Mouse (Mus musculus) left cerebral cortex, adult 2 months (tissue): ENCODE results near the gene Apom. TPM values are rescaled to one million over a fixed set of nuclear protein-coding genes. Genes with fewer than 3 reads are reported as not detected.

ENCODE experiments used
- DNase-seq, 2 experiments: peaks; one replicate each; pipeline ENCODE4 v3.0.0; 2021 to 2022; ENCODE audit warnings: low spot score in 2 of 2, mixed read lengths in 1 of 2; ENCODE audit errors: extremely low spot score in 1 of 2
- H3K27ac ChIP-seq: fragments of 200-600 bp; 2 replicates; pipeline ENCODE4 v1.8.1; 2022
- H3K4me3 ChIP-seq: fragments of 200-600 bp; 2 replicates; pipeline ENCODE4 v1.8.1; 2022
- CTCF ChIP-seq: fragments of 200-600 bp; IDR thresholded peaks from 2 replicates; pipeline ENCODE4 v1.8.1; 2022; ENCODE audit warnings: antibody characterized with exemption, mild to moderate bottlenecking, moderate library complexity
- intact Hi-C: fragments of 180-260 bp; cut with DNase I; formaldehyde crosslinking; loops from one replicate; pipeline ENCODE4 v1.15.1; 2025
- total RNA-seq, 2 experiments: library from RNA; stranded (reverse); gene quantifications; 2 replicates each; pipeline ENCODE4 v1.2.3; 2021

Gene Apom
- total RNA-seq, 2 experiments from 2014 or later: not detected

DNA sequence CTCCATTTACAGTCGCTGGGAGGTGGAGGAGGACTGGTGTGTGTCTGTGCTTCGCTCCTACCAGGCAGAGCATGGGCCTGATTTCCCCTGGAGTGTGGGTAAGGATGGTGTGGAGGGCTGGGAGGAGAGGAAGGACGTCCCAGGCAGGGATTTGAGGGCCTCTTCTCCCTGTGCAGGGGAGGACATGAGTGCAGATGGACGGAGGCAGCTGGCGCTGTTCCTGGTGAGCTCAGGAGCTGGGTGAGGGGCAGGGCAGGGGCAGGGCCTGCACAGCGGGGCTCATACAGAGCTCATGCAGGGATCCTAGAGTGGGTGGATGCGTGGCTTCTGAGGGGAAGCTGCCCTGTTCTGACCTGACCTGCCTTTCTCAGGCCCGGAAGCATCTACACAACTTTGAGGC is 29.6 kb downstream of the Apom start:
- intact Hi-C loops: no loop called here
- no peak overlapping the region for H3K4me3 ChIP-seq
- H3K27ac ChIP-seq: no peak overlapping the region
- no peak for DNase-seq
- no peak for TF ChIP-seq CTCF

DNA sequence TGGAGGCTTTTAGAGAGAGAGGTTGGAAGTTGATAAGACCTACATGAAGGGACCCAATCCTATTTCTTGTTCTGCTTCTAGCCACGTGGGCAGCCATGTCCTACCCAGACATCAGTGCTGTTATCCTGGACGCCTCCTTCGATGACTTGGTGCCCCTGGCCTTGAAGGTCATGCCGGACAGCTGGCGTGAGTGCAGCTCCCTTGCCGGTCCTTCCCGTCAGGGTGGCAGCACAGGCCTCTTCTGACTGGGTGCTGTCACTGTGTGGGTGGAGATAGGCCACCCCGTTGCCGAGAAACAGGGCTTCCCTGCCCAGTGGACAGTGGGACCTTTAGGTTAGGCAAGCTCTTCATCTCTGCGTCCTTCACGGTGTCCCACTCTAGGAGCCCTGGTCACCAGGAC is 30.7 kb downstream of the Apom start:
- no peak overlapping the region for H3K27ac ChIP-seq
- TF ChIP-seq CTCF: no peak
- H3K4me3 ChIP-seq: no peak overlapping the region
- intact Hi-C loops: no loop called here
- no peak for DNase-seq

DNA sequence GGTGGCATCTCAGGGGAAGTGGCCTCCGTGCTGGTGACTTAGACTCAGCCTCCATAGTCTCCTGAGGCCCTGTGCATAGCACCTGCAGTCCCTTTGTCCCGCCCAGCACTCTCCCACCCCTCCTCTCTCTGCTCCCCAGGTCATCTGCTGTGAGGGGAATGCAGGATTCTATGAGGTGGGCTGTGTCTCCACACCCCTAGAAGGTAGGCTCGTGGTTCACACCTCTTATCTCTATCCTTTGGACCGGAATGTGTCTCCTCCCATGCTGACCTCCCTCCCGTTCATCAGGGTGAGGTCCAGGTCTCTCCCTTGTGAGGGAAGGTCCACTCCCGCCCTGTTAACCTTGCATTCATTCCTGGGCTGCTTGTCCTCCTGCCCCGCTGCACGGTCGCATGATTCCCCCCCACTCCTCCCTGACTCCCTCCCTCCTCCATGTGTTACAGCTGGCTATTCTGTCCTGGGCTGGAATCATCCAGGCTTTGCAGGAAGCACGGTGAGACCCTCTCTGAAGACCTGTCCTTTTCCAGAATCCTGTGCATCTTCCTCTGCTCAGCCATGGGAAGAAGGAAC is 31.6 kb downstream of the Apom start:
- Histone ChIP-seq H3K4me3 (no peak overlapping the region), H3K27ac (no peak overlapping the region)
- TF ChIP-seq CTCF: no peak
- intact Hi-C loops: no loop called here
- DNase-seq: no peak

DNA sequence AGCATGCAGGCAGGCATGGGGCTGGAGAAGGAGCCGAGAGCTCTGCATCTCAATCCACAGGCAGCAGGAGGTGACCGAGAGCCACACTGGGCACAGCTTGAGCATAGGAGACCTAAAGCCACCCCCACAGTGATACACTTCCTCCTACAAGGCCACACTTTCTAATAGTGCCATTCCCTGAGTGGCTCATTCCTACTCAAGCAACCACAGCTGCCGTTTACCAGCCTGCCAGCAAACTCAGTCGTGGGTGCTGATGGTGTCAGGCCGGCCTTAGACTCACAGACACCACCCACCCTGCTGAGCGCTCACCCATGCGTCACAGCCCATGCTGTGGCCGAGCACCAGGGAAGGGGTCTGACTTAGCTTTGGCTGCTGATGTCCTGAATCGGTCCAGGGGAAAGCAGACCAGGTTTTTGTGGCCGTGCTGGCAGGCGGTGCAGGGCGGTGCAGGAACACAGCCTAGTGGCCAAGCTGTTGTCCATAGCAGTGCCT is 34.6 kb downstream of the Apom start:
- intact Hi-C loops: no loop called here
- H3K4me3 ChIP-seq: no peak overlapping the region
- peak; percentile 47 for TF ChIP-seq CTCF
- DNase-seq: peak; percentile 44 to 59
- peak overlapping the region; percentile 59; the same call in 1 of the 2 replicates for H3K27ac ChIP-seq

DNA sequence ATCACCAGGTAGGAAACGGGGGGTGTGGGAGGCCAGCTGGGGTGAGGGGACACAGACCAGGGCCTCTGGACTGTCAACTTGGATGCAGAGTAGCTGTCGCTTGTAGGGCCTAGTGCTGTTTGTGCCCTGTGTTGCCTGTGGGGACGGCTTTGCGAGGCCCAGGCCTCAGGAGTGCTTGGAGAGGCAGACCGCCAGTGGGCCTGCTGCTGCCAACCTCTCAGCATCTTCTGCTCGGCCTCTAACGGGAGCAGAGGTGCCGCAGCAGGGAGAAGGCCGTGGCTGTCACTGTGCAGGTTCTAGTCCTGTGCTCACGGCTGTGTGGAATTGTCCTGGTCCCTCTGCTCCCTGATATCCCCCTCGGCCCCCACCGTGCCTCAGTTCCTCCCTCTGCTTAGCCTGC is 35.3 kb downstream of the Apom start:
- no peak for DNase-seq
- intact Hi-C loops: no loop called here
- no peak for TF ChIP-seq CTCF
- Histone ChIP-seq H3K27ac (peak overlapping the region; percentile 59; the same call in 1 of the 2 replicates), H3K4me3 (no peak overlapping the region)

DNA sequence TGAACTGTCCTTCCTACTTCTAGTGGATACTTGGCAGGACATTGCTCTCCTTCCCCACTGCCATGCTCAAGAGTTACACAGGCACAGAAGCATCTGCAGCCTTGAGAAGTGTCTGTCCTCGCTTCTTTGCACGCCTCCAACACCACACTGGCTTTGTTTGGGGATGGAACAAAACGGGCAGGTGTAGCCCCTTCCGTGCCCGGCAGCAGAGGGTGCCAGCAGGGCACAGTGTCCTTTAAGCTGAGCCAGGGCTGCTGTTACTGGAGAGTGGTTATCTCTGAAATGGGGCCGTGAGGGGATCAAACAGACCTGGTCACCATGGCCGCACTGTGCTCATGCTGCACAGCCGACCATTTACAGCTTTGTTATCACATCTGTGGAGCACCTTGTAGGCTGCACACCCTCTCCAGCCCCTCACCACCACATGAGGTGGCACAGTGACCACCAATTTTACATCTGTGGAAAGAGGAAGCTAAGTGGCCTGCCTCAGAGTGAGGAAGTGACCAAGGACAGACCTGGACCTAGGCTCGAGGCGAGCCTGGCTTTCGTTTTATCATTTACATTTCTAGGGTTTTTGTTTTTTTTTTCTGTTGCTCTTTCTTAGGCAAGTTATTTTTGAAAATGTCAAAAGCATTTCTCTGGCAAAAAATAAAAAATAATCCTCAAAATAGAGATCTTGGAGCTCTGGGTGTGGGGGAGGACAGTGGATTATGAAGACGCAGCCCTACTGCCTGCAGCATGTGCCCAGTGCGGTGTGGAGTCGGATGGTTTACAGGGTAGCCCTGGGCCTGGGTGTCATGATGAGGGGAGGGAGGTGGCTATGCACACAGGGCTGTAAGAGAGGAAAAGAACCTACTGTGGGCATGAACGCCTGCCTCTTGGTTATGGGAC is 37.1 kb downstream of the Apom start:
- Histone ChIP-seq H3K4me3 (no peak overlapping the region), H3K27ac (peak overlapping the region; percentile 44; the same call in 1 of the 2 replicates)
- TF ChIP-seq CTCF: no peak
- intact Hi-C loops: no loop called here
- DNase-seq: no peak

DNA sequence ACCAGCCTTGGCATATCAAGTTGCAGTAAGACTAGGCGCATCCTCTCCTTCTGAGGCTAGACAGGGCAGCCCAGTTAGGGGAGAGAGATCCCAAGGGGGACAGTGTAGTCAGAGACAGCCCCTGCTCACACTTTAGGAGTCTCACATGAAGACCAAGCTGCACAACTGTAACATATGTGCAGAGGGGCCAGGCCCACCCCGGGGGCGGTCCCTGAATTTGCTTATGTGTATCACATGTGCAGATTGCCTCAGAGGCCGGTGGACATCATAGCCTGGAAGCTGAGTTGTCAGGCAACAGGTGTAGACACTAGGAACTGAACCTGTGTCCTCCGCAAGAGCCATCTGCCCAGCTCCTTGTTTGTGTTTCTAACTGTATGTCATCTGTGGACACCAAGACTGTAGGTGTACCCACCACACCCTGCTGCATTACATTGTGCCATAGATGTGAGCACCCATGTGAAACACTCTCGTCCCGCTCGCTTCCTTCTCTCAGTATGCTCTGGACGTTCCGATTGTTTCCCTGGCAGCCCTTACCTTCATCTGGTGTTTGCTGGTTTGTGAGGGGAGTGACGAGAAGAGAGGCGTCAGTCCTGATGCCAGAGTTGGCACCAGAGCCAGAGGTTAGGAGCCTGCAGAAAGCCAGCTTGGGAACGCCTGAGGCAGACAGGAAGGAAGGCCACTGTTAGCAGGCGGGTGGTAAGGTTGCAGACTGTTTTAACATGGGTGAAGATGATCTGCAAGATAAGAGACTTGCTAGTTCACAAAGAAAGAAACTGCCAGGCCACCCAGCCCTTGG is 39.2 kb downstream of the Apom start:
- Histone ChIP-seq H3K4me3 (no peak overlapping the region), H3K27ac (no peak overlapping the region)
- DNase-seq: no peak
- TF ChIP-seq CTCF: no peak
- intact Hi-C loops: no loop called here

DNA sequence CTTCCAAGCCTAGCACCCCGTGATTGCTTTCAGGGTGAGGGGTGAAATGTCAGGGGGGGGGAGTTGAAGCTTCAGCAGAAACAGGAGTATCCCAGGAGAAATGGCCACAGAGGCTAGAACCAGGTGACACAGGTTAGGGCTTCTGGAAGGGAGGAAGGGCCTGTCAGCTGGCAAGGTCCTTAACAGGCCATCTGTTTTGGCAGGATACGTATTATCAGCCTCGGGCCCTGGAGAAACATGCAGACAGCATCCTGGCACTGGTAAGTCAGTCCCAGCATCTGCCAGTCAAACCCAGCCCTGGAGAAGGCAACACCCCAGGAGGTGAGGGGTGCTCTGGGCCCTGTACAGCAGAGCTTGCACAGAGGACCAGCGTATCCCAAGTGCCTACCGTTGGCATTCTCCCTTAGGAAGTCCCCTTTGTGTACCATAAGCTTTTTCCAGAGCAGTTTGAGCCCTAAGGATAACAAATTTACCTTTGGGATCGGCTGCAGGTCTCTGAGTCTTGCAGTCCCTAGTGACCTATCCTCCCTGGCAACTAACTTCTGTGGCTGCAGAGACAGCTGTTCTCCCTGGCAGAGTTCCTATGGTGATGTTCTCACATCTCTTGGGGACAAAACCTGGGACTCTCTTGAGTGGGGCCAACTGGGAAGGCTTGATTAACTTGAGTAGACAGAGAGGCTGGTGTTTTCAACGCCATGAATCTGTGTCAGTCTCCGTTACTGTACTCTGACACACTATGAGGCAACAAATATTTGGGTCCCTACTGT is 41.5 kb downstream of the Apom start:
- H3K4me3 ChIP-seq: peak overlapping the region; percentile 72
- no peak for TF ChIP-seq CTCF
- intact Hi-C loops: no loop called here
- H3K27ac ChIP-seq: peak overlapping the region; percentile 99; the same call in 1 of the 2 replicates
- DNase-seq: no peak

DNA sequence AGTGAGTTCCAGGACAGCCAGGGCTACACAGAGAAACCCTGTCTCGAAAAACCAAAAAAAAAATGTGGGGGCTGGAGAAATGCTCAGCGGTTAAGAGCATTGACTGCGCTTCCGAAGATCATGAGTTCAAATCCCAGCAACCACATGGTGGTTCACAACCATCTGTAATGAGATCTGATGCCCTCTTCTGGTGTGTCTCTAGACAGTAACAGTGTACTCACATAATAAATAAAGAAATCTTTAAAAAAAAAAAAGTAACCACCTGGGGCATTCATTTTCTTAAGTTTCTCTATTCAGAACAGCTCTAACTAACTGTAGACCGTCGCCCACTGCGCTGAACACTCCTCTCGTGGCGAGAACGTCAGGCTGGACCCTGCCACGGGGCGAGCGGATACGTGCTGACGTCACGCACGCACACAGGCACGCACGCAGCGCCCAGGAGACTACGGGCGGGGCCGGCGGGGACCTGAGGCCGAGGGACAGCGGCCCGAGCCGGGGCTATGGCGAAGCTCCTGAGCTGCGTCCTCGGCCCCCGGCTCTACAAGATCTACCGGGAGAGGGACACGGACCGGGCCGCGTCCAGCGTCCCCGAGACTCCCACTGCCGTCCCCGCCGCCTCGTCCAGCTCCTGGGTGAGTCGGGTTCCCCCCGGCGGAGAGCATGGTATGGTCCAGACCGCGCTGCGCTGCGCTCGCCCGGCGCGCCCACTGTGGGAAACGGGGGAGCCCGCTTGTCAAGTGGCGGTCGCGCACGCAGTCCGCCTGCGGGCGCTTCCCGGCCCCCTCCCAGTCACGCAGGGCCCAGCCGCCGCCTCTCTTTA is 42.8 kb downstream of the Apom start, which contains the start of gene Abhd16a:
TSS of gene Abhd16a (plus strand) at position 439 of the 820 bp plus-strand sequence.
- DNase-seq: peak; percentile 93
- Histone ChIP-seq H3K27ac (peak within 1 kb of the TSS; percentile 99), H3K4me3 (peak within 1 kb of the TSS; percentile 72)
- TF ChIP-seq CTCF: peak; percentile 34
- intact Hi-C loops: no loop called here

DNA sequence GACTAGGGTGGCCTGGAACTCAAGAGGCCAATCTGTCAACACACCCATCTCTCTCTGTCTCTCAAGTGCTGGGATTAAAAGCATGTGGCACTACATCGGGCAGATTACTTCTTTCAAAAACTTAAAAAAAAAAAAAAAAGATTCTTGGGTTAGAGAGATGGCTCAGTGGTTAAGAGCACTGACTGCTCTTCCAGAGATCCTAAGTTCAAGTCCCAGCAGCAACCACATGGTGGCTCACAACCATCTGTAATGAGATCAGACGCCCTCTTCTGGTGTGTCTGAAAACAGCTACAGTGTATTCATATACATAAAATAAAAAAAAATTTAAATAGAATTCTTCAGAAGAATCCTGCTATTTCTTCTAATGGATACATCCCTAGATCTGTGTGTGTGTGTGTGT is 43.7 kb downstream of the Apom start:
- TF ChIP-seq CTCF: peak; percentile 51
- DNase-seq: no peak
- no peak overlapping the region for H3K27ac ChIP-seq
- intact Hi-C loops: no loop called here
- no peak overlapping the region for H3K4me3 ChIP-seq
